In the genomic region with DNA sequence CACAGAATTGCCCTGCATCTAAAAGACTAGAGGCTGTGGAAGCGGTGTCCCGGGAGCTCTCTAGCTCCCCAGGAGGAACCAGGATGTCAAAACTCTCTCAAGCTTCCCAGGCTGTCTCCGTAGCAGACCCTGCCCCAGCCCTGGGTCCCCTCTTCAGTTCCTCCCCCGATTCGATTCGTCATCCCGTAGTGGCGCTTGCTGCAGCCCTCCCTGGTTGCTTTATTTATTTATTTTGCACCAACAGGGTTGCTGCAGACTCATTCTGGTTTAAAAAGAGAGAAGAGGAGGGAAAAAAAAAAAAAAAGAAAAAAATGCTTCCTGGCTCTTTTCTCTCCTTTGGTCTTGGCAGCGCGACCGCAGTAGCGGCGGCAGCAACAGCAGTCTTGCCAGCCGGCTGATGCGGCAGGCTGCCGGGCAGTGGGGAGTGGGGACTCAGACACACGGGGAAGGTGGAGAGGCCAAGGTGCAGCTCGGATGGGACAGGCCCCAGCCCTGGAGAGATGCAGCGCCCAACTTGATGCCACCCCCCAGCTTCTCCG, we compare ENCODE assay signal across 9 mouse cellular contexts. TPM values are rescaled to one million over a fixed set of nuclear protein-coding genes. Genes with fewer than 3 reads are reported as not detected.
A peak's percentile ranks its signal among the peaks of the same experiment; 100 is the strongest.
DNase-seq lines count a peak whose midpoint lies in the region; ATAC-seq and TF ChIP-seq lines count a peak whose summit lies in the region.
"Had no signal": no experiment of that assay in that cellular context is flagged by ENCODE, and none has a peak within 500 bp of the region (broad histone marks: within the 10 kb centered on the region; RNA-seq: fewer than 3 reads in every experiment).

No protein-coding gene starts in this region.

- H3K9me3 ChIP-seq in embryonic facial prominence, embryonic 11.5 days (replicated peaks; ENCODE audit: control insufficient read depth, low read length), result no peaks in the 10 kb centered on the region
- H3K9me3 ChIP-seq in hindbrain, embryonic 15.5 days, result no peaks in the 10 kb centered on the region
- H3K9me3 ChIP-seq in midbrain, embryonic 12.5 days, result no peaks in the 10 kb centered on the region

- peak; percentile 13 for TF ChIP-seq POLR2A in kidney, adult 2 months (IDR thresholded peaks at IDR 0.05; ENCODE audit: low read depth, low read length)

- no peak for TF ChIP-seq CTCF in kidney, adult 2 months (conservative IDR thresholded peaks at IDR 0.05; ENCODE audit: insufficient read depth, insufficient read length, low read depth, low read length)

- peak; percentile 35 for ATAC-seq in embryonic facial prominence, embryonic 11.5 days (replicated peaks; ENCODE audit: insufficient number of reproducible peaks, low FRiP score, low TSS enrichment, low read depth)
- ATAC-seq in hindbrain, embryonic 15.5 days (ENCODE audit: low FRiP score, low read depth), result peak; percentile 75
- peak; percentile 78 for ATAC-seq in midbrain, embryonic 12.5 days (ENCODE audit: low FRiP score, low read depth)

- no peak overlapping the region for H3K27ac ChIP-seq in kidney, adult 2 months (ENCODE audit: insufficient read depth, low read depth, low read length)
- H3K27ac ChIP-seq in embryonic facial prominence, embryonic 11.5 days (replicated peaks; ENCODE audit: low read depth, low read length), result no peak overlapping the region
- H3K27ac ChIP-seq in hindbrain, embryonic 15.5 days (replicated peaks), result peak overlapping the region; percentile 22
- H3K27ac ChIP-seq in midbrain, embryonic 12.5 days (replicated peaks), result no peak overlapping the region

- WGBS in kidney, adult 2 months, result 4% methylated on average over 20 of the region's 20 CpGs
- under 1% methylated on average over 20 of the region's 20 CpGs for WGBS in embryonic facial prominence, embryonic 11.5 days
- under 1% methylated on average over 20 of the region's 20 CpGs for WGBS in hindbrain, embryonic 15.5 days
- WGBS in midbrain, embryonic 12.5 days, result under 1% methylated on average over 19 of the region's 20 CpGs

- H3K4me1 ChIP-seq in kidney, adult 2 months (ENCODE audit: control insufficient read depth, insufficient read depth, low read length), result no peaks in the 10 kb centered on the region; the same call in 1 of the 2 replicates
- no peaks in the 10 kb centered on the region for H3K4me1 ChIP-seq in embryonic facial prominence, embryonic 11.5 days (ENCODE audit: control insufficient read depth, insufficient read depth, low read length)
- peaks cover 22% of the 10 kb centered on the region for H3K4me1 ChIP-seq in hindbrain, embryonic 15.5 days (replicated peaks)
- H3K4me1 ChIP-seq in midbrain, embryonic 12.5 days, result peaks cover 19% of the 10 kb centered on the region

- H3K4me3 ChIP-seq in kidney, adult 2 months (ENCODE audit: insufficient read depth, low read depth, low read length), result no peak overlapping the region
- H3K4me3 ChIP-seq in embryonic facial prominence, embryonic 11.5 days (ENCODE audit: low read depth, low read length), result 0 out of 2 replicates have a peak overlapping the region, but pooled peaks have one; percentile 9
- peak overlapping the region; percentile 42 for H3K4me3 ChIP-seq in hindbrain, embryonic 15.5 days
- peak overlapping the region; percentile 41 for H3K4me3 ChIP-seq in midbrain, embryonic 12.5 days

- no peaks in the 10 kb centered on the region for H3K27me3 ChIP-seq in kidney, adult 2 months (replicated peaks; ENCODE audit: control insufficient read depth, insufficient read depth, low read length)
- peaks cover 4% of the 10 kb centered on the region for H3K27me3 ChIP-seq in embryonic facial prominence, embryonic 11.5 days (ENCODE audit: control insufficient read depth, insufficient read depth, low read length)
- H3K27me3 ChIP-seq in hindbrain, embryonic 15.5 days, result 0 out of 2 replicates have a peak, but pooled peaks cover 8% of the 10 kb centered on the region
- H3K27me3 ChIP-seq in midbrain, embryonic 12.5 days, result peaks cover 53% of the 10 kb centered on the region

- DNase-seq in kidney, adult 2 months, result no peak
- DNase-seq in kidney, adult 11 months, result no peak
- DNase-seq in adrenal gland, postnatal 25 days, result peak; percentile 45
- peak; percentile 61 for DNase-seq in embryonic facial prominence, embryonic 11.5 days (ENCODE audit: low spot score)
- peak; percentile 71 for DNase-seq in thymus, postnatal 14 days
- no peak for DNase-seq in urinary bladder, postnatal 36 days (ENCODE audit: low spot score in 2 of 2)

- H3K9ac ChIP-seq in embryonic facial prominence, embryonic 11.5 days (replicated peaks; ENCODE audit: low read length), result peak overlapping the region; percentile 11; the same call in 1 of the 2 replicates
- H3K9ac ChIP-seq in hindbrain, embryonic 15.5 days, result peak overlapping the region; percentile 57
- H3K9ac ChIP-seq in midbrain, embryonic 12.5 days (replicated peaks), result peak overlapping the region; percentile 62

- no peaks in the 10 kb centered on the region for H3K36me3 ChIP-seq in kidney, adult 2 months (ENCODE audit: control insufficient read depth, insufficient read depth, low read length)
- H3K36me3 ChIP-seq in embryonic facial prominence, embryonic 11.5 days (replicated peaks; ENCODE audit: control insufficient read depth, insufficient read depth, low read depth, low read length), result no peaks in the 10 kb centered on the region
- no peaks in the 10 kb centered on the region for H3K36me3 ChIP-seq in hindbrain, embryonic 15.5 days
- H3K36me3 ChIP-seq in midbrain, embryonic 12.5 days, result no peaks in the 10 kb centered on the region

- peak overlapping the region; percentile 31 for H3K4me2 ChIP-seq in embryonic facial prominence, embryonic 11.5 days (ENCODE audit: low read depth, low read length)
- peak overlapping the region; percentile 79 for H3K4me2 ChIP-seq in hindbrain, embryonic 15.5 days
- peak overlapping the region; percentile 63 for H3K4me2 ChIP-seq in midbrain, embryonic 12.5 days (replicated peaks)

RNA-seq across cellular contexts. Expression of gene Lingo4, which starts 0.7 kb away (rescaled TPM):
- polyA plus RNA-seq in kidney, adult 2 months (2012; rRNA removed), result 0.14 and 0.20 TPM in 2 replicates
- total RNA-seq in adrenal gland, postnatal 25 days (2021), result 0.76 and 0.90 TPM in 2 replicates
- 0.06 and 0.13 TPM in 2 replicates for polyA plus RNA-seq in embryonic facial prominence, embryonic 11.5 days (2014; fragmentation: Nextera tagmentation; extraction: Ambion mirVana)
- 1.7 and 1.8 TPM in 2 replicates for polyA plus RNA-seq in hindbrain, embryonic 15.5 days (2015; fragmentation: Nextera tagmentation; extraction: Ambion mirVana)
- polyA plus RNA-seq in midbrain, embryonic 12.5 days (2016; fragmentation: Nextera tagmentation; extraction: Ambion mirVana), result 0.68 and 0.71 TPM in 2 replicates
- total RNA-seq: MEL had no signal

RNA-seq across cellular contexts. Expression of gene Tdrkh, which starts 14.1 kb away (rescaled TPM):
- 0.75 and 0.90 TPM in 2 replicates for polyA plus RNA-seq in kidney, adult 2 months (2012; rRNA removed)
- 8.2 and 10.6 TPM in 2 replicates for total RNA-seq in adrenal gland, postnatal 25 days (2021)
- 16.1 and 19.8 TPM in 2 replicates for polyA plus RNA-seq in embryonic facial prominence, embryonic 11.5 days (2014; fragmentation: Nextera tagmentation; extraction: Ambion mirVana)
- polyA plus RNA-seq in hindbrain, embryonic 15.5 days (2015; fragmentation: Nextera tagmentation; extraction: Ambion mirVana), result 50.7 and 53.5 TPM in 2 replicates
- polyA plus RNA-seq in midbrain, embryonic 12.5 days (2016; fragmentation: Nextera tagmentation; extraction: Ambion mirVana), result 54.7 and 63.6 TPM in 2 replicates
- total RNA-seq: MEL had no signal

RNA-seq across cellular contexts. Expression of gene Rorc, which starts 26.4 kb away (rescaled TPM):
- polyA plus RNA-seq in kidney, adult 2 months (2012; rRNA removed), result 21.8 and 24.4 TPM in 2 replicates
- total RNA-seq in adrenal gland, postnatal 25 days (2021), result 13.9 and 19.0 TPM in 2 replicates
- 0.22 and 0.38 TPM in 2 replicates for polyA plus RNA-seq in embryonic facial prominence, embryonic 11.5 days (2014; fragmentation: Nextera tagmentation; extraction: Ambion mirVana)
- 0.49 TPM in 2 replicates for polyA plus RNA-seq in hindbrain, embryonic 15.5 days (2015; fragmentation: Nextera tagmentation; extraction: Ambion mirVana)
- 0.18 and 0.28 TPM in 2 replicates for polyA plus RNA-seq in midbrain, embryonic 12.5 days (2016; fragmentation: Nextera tagmentation; extraction: Ambion mirVana)
- total RNA-seq: MEL had no signal

RNA-seq across cellular contexts. Expression of gene C2cd4d, which starts 36.8 kb away (rescaled TPM):
- 0.86 and 1.5 TPM in 2 replicates for polyA plus RNA-seq in kidney, adult 2 months (2012; rRNA removed)
- total RNA-seq in adrenal gland, postnatal 25 days (2021), result 0.49 TPM in 1 of 2 replicates, not detected in the other
- 0.88 and 0.89 TPM in 2 replicates for polyA plus RNA-seq in embryonic facial prominence, embryonic 11.5 days (2014; fragmentation: Nextera tagmentation; extraction: Ambion mirVana)
- 2.4 and 3.3 TPM in 2 replicates for polyA plus RNA-seq in hindbrain, embryonic 15.5 days (2015; fragmentation: Nextera tagmentation; extraction: Ambion mirVana)
- 1.9 and 3.3 TPM in 2 replicates for polyA plus RNA-seq in midbrain, embryonic 12.5 days (2016; fragmentation: Nextera tagmentation; extraction: Ambion mirVana)
- total RNA-seq: MEL had no signal

RNA-seq across cellular contexts. Expression of gene Mrpl9, which starts 44.1 kb away (rescaled TPM):
- polyA plus RNA-seq in kidney, adult 2 months (2012; rRNA removed), result 39.2 and 47.8 TPM in 2 replicates
- total RNA-seq in adrenal gland, postnatal 25 days (2021), result 69.6 and 71.6 TPM in 2 replicates
- polyA plus RNA-seq in embryonic facial prominence, embryonic 11.5 days (2014; fragmentation: Nextera tagmentation; extraction: Ambion mirVana), result 63.8 and 66.0 TPM in 2 replicates
- polyA plus RNA-seq in hindbrain, embryonic 15.5 days (2015; fragmentation: Nextera tagmentation; extraction: Ambion mirVana), result 60.6 and 61.0 TPM in 2 replicates
- 58.8 and 64.9 TPM in 2 replicates for polyA plus RNA-seq in midbrain, embryonic 12.5 days (2016; fragmentation: Nextera tagmentation; extraction: Ambion mirVana)

Comparison
In these comparisons a context has a peak if more than half of its experiments do, and no peak if none do; other contexts are left out.
1. DNase-seq: peak in adrenal gland, postnatal 25 days (single experiment), embryonic facial prominence, embryonic 11.5 days (single experiment) and thymus, postnatal 14 days (single experiment); none in kidney, adult 2 months (single experiment), kidney, adult 11 months (single experiment) and urinary bladder, postnatal 36 days (0 of 2).
2. H3K9ac ChIP-seq: peak in every context shown above with its lines; median percentile 62 in midbrain, embryonic 12.5 days; 57 in hindbrain, embryonic 15.5 days; 11 in embryonic facial prominence, embryonic 11.5 days.
3. RNA of gene Rorc, which starts 26.4 kb away (polyA plus RNA-seq): 21.8 to 24.4 TPM in kidney, adult 2 months; 0.49 TPM in hindbrain, embryonic 15.5 days, 0.22 to 0.38 TPM in embryonic facial prominence, embryonic 11.5 days and 0.18 to 0.28 TPM in midbrain, embryonic 12.5 days; every median in the first group is over 10 times any median in the second.
4. Peak in every context shown above with its lines, with median percentiles within 50 percentile points of each other: ATAC-seq and H3K4me2 ChIP-seq.